Comparison of ENCODE assay signal across 8 mouse cellular contexts in genomic region chr14:87568447-87568908, GRCm38 (mm10).
DNase-seq lines count a peak whose midpoint lies in the region; ATAC-seq and TF ChIP-seq lines count a peak whose summit lies in the region.

No protein-coding gene starts in this region.

- 26% methylated on average over 15 of the region's 15 CpGs for WGBS in hindbrain, embryonic 11.5 days

- CTCF ChIA-PET in Patski (lab: Charles Lee) = interaction anchor here (1.0 to 1.1 kb wide), 2 partner anchors 32 to 104 kb away, joined by 3 read pairs; no protein-coding TSS in a partner anchor

- H3K9me3 ChIP-seq in hindbrain, embryonic 11.5 days (ENCODE audit: control insufficient read depth, low read length) = no peaks in the 10 kb centered on the region

- no peak overlapping the region for H3K27ac ChIP-seq in hindbrain, embryonic 11.5 days (ENCODE audit: low read depth, low read length)

- peak overlapping the region; percentile 17 for H3K4me3 ChIP-seq in hindbrain, embryonic 11.5 days (ENCODE audit: low read depth, low read length)

- in situ Hi-C loops in Patski (cut with MboI; ENCODE audit: low pct_unique_long_range_greater_than_20kb) = no loop called here

- peak; percentile 41 for ATAC-seq in Patski
- ATAC-seq in hindbrain, embryonic 11.5 days (ENCODE audit: low FRiP score) = peak; percentile 6; the same call in 1 of the 2 replicates

- no peak for DNase-seq in Patski (ENCODE audit: low read depth, low spot score)
- peak; percentile 16 for DNase-seq in cerebellum, adult 9-11 months
- peak; percentile 52 to 64 for DNase-seq in frontal cortex, postnatal 36 days (ENCODE audit: low spot score in 2 of 2)
- DNase-seq in hindbrain, embryonic 11.5 days (ENCODE audit: low spot score) = peak; percentile 18
- peak; percentile 52 to 56 for DNase-seq in left cerebral cortex, adult 8-10 months (ENCODE audit: low spot score in 2 of 2)
- peak; percentile 76 for DNase-seq in lung, postnatal 36 days
- DNase-seq in right cerebral cortex, postnatal 4 days = peak; percentile 64
- DNase-seq in c-Kit-positive CD71-positive TER-119-positive erythroid progenitor cells, embryonic 14.5 days (ENCODE audit: low spot score) = no peak

- H3K4me2 ChIP-seq in hindbrain, embryonic 11.5 days (replicated peaks; ENCODE audit: low read depth, low read length) = peak overlapping the region; percentile 35

- peaks cover 3% of the 10 kb centered on the region; the same call in 1 of the 2 replicates for H3K4me1 ChIP-seq in hindbrain, embryonic 11.5 days (replicated peaks; ENCODE audit: control insufficient read depth, insufficient read depth, low read length)

- no peak overlapping the region for H3K9ac ChIP-seq in hindbrain, embryonic 11.5 days (ENCODE audit: low read depth, low read length)

- no peak for TF ChIP-seq CTCF in Patski (IDR thresholded peaks at IDR 0.05)

- no peaks in the 10 kb centered on the region for H3K36me3 ChIP-seq in hindbrain, embryonic 11.5 days (ENCODE audit: control insufficient read depth, insufficient read depth, low read length)

- peaks cover 39% of the 10 kb centered on the region for H3K27me3 ChIP-seq in Patski
- 0 out of 2 replicates have a peak, but pooled peaks cover 2% of the 10 kb centered on the region for H3K27me3 ChIP-seq in hindbrain, embryonic 11.5 days (ENCODE audit: control insufficient read depth, insufficient read depth, low read length)

- POLR2A ChIA-PET in Patski (lab: Charles Lee) = no interaction called here

Comparison
In these comparisons a context has a peak if more than half of its experiments do, and no peak if none do; other contexts are left out.
1. DNase-seq: peak in cerebellum, adult 9-11 months (single experiment), frontal cortex, postnatal 36 days (2 of 2), hindbrain, embryonic 11.5 days (single experiment), left cerebral cortex, adult 8-10 months (2 of 2), lung, postnatal 36 days (single experiment) and right cerebral cortex, postnatal 4 days (single experiment); none in Patski (single experiment) and c-Kit-positive CD71-positive TER-119-positive erythroid progenitor cells, embryonic 14.5 days (single experiment).